Mouse (Mus musculus): ENCODE results near the gene Uso1. TPM values are rescaled to one million over a fixed set of nuclear protein-coding genes. Genes with fewer than 3 reads are reported as not detected.
"Not testable (repeated sequence)": the region's sequence is repeated elsewhere in the genome, so short reads cannot be mapped to it uniquely, and the experiment has no call there.

Gene Uso1
- polyA plus RNA-seq, 1 experiment from 2014 or later = 49.3 TPM

DNA sequence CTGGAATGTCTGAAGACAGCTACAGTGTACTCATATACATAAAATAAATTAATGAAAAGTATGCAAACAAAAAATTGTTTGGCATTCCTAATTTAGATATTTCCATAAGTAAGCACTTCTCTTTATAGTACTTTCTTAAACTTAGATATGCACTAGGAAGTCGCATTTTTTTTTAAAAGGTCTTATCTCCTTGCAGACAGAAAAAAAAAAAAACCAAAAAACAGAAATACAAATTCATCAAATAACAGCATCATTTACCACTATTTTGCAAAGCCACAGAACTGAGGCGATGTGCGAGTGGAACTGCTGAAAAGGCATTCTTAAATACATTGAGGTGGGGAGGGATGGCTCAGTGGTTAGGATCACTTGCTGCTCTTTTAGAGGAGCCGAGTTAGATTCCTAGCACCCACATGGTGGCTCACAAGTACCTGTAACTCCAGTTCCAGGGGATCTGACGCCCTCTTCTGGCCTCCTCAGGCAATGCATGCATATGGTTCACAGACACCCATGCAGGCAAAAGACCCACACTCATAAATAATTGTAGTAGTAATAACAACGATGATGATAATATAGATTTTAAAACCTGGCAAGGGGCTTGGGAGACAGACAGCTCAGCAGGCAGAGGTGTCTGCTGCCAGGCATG lies 7.6 kb upstream of the Uso1 start:
- H3K27me3 ChIP-seq (replicated peaks; ENCODE audit: control insufficient read depth, insufficient read depth, low read length) = no peaks in the 10 kb centered on the region
- H3K4me2 ChIP-seq (ENCODE audit: low read depth, low read length) = no peak overlapping the region
- H3K4me3 ChIP-seq (ENCODE audit: low read depth, low read length) = no peak overlapping the region
- peaks cover 7% of the 10 kb centered on the region; the same call in 1 of the 2 replicates for H3K36me3 ChIP-seq (ENCODE audit: control insufficient read depth, insufficient read depth, low read length)
- H3K27ac ChIP-seq (replicated peaks; ENCODE audit: low read depth, low read length) = no peak overlapping the region
- H3K9me3 ChIP-seq (ENCODE audit: control insufficient read depth, low read length) = no peaks in the 10 kb centered on the region
- H3K9ac ChIP-seq (ENCODE audit: low read depth, low read length) = no peak overlapping the region
- peaks cover 28% of the 10 kb centered on the region; the same call in 1 of the 2 replicates for H3K4me1 ChIP-seq (ENCODE audit: control insufficient read depth, insufficient read depth, low read length)
- WGBS = 85% methylated on average over 6 of the region's 6 CpGs
- DNase-seq (ENCODE audit: low spot score) (no peak), ATAC-seq (ENCODE audit: low read depth) (no peak)

DNA sequence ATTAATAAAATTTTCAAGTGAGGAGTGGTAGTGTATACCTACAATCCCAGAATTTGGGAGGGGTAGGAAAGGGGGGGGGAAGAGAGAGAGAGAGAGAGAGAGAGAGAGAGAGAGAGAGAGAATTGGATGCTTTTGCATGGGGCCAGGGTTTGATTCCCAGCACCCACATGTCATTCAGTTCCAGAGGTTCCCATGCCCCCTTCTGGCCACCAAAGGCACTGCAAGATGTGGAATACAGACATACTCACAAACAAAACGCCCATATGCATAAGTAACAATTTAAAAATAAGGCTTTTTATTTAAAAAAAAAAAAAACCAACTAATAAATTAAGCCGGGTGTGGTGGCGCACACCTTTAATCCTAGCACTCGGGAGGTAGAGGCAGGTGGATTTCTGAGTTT lies 5.6 kb upstream of the Uso1 start:
- Histone ChIP-seq H3K36me3 (ENCODE audit: control insufficient read depth, insufficient read depth, low read length) (peaks cover 7% of the 10 kb centered on the region; the same call in 1 of the 2 replicates), H3K9me3 (ENCODE audit: control insufficient read depth, low read length) (no peaks in the 10 kb centered on the region), H3K4me1 (ENCODE audit: control insufficient read depth, insufficient read depth, low read length) (peaks cover 27% of the 10 kb centered on the region), H3K4me2 (ENCODE audit: low read depth, low read length) (no peak overlapping the region), H3K9ac (ENCODE audit: low read depth, low read length) (no peak overlapping the region), H3K27me3 (replicated peaks; ENCODE audit: control insufficient read depth, insufficient read depth, low read length) (no peaks in the 10 kb centered on the region), H3K27ac (replicated peaks; ENCODE audit: low read depth, low read length) (no peak overlapping the region), H3K4me3 (ENCODE audit: low read depth, low read length) (no peak overlapping the region)
- ATAC-seq (ENCODE audit: low read depth) = no peak
- 91% methylated on average over 4 of the region's 4 CpGs for WGBS
- DNase-seq (ENCODE audit: low spot score) = no peak

DNA sequence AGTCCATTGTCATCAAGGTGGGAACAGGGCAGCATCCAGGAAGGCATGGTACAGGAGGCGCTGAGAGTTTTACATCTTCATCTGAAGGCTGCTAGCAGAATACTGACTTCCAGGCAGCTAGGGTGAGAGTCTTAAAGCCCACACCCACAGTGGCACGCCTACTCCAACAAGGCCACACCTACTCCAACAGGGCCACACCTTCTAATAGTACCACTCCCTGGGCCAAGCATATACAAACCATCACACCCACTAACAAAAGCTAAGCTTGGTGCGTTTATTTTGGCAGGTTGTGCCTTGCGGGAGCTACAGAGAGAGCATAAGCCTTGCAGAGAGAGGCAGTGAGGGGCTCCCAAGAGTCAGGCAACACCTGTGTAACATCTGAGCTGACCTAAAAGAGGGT lies 4.7 kb upstream of the Uso1 start:
- 67% methylated on average over 4 of the region's 4 CpGs for WGBS

DNA sequence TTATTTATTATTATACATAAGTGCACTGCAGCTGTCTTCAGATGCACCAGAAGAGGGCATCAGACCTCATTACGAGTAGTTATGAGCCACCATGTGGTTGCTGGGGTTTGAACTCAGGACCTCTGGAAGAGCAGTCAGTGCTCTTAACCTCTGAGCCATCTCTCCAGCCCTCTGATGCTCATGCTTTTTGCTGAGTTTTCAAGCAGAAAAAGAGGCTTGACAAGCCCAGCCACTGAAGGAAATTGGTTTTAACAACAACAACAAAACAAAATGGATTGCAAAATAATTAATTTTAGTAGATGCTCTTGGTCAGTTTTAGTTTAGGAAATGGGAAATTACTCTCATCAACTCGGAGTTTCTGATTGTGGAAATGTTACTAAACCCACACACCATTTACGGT lies 2.8 kb upstream of the Uso1 start:
- Histone ChIP-seq H3K4me1 (ENCODE audit: control insufficient read depth, insufficient read depth, low read length) (peaks cover 15% of the 10 kb centered on the region), H3K27ac (replicated peaks; ENCODE audit: low read depth, low read length) (no peak overlapping the region), H3K9ac (ENCODE audit: low read depth, low read length) (no peak overlapping the region), H3K4me2 (ENCODE audit: low read depth, low read length) (no peak overlapping the region), H3K9me3 (ENCODE audit: control insufficient read depth, low read length) (no peaks in the 10 kb centered on the region), H3K27me3 (replicated peaks; ENCODE audit: control insufficient read depth, insufficient read depth, low read length) (no peaks in the 10 kb centered on the region), H3K4me3 (ENCODE audit: low read depth, low read length) (no peak overlapping the region), H3K36me3 (ENCODE audit: control insufficient read depth, insufficient read depth, low read length) (peaks cover 7% of the 10 kb centered on the region; the same call in 1 of the 2 replicates)
- ATAC-seq (ENCODE audit: low read depth) (no peak), DNase-seq (ENCODE audit: low spot score) (no peak)
- 82% methylated on average over 3 of the region's 3 CpGs for WGBS

More for the DNA sequence above, 4.7 kb upstream of the Uso1 start:
- not testable (repeated sequence) for H3K4me2 ChIP-seq (ENCODE audit: low read depth, low read length); H3K9me3 ChIP-seq (ENCODE audit: control insufficient read depth, low read length); H3K36me3 ChIP-seq (ENCODE audit: control insufficient read depth, insufficient read depth, low read length); H3K27ac ChIP-seq (replicated peaks; ENCODE audit: low read depth, low read length); H3K9ac ChIP-seq (ENCODE audit: low read depth, low read length); H3K27me3 ChIP-seq (replicated peaks; ENCODE audit: control insufficient read depth, insufficient read depth, low read length); H3K4me3 ChIP-seq (ENCODE audit: low read depth, low read length); ATAC-seq (ENCODE audit: low read depth); DNase-seq (ENCODE audit: low spot score)
- H3K4me1 ChIP-seq (ENCODE audit: control insufficient read depth, insufficient read depth, low read length) = peaks cover 19% of the 10 kb centered on the region

DNA sequence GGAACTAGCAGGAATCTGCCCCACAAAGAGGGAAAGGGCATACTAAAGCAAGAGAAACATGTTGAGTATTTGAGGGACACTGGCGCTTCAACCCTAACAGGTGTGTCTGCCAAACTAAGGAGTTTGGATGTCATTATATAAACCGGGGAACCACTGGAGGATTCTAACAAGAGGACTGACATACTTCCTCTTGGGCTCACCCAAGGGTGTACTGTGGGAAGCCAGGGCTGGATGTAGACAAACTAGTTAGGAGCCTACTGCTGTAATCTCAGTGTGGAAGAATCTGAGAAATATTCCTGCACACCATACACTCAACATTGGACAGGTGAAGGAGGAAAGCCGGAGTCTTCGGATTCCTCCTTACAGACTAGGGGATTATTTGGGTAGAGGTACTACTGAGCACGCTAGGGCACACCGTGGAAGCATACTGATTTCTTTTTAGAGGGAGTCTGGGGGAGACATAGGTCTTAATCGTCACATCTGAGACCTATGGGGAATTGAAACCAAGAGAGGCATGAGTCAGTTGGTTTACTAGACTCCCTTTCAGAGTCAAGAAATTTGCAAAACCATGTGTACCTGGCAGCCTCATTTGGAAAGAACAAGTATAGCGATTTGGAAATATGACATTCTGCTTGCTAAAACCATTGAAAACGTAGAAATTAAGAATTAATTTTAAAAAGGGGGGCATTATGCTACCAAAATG lies 1.1 kb upstream of the Uso1 start:
- no peaks in the 10 kb centered on the region for H3K9me3 ChIP-seq (ENCODE audit: control insufficient read depth, low read length)
- H3K4me3 ChIP-seq (ENCODE audit: low read depth, low read length) = peak overlapping the region; percentile 93
- DNase-seq (ENCODE audit: low spot score) (no peak), ATAC-seq (ENCODE audit: low read depth) (no peak)
- H3K4me2 ChIP-seq (ENCODE audit: low read depth, low read length) = peak overlapping the region; percentile 71
- WGBS = 58% methylated on average over 9 of the region's 9 CpGs
- peaks cover 16% of the 10 kb centered on the region for H3K4me1 ChIP-seq (ENCODE audit: control insufficient read depth, insufficient read depth, low read length)
- H3K27ac ChIP-seq (replicated peaks; ENCODE audit: low read depth, low read length) = no peak overlapping the region
- peaks cover 2% of the 10 kb centered on the region; the same call in 1 of the 2 replicates for H3K36me3 ChIP-seq (ENCODE audit: control insufficient read depth, insufficient read depth, low read length)
- H3K9ac ChIP-seq (ENCODE audit: low read depth, low read length) = peak overlapping the region; percentile 60; the same call in 1 of the 2 replicates
- H3K27me3 ChIP-seq (replicated peaks; ENCODE audit: control insufficient read depth, insufficient read depth, low read length) = no peaks in the 10 kb centered on the region

GRCm38 (mm10) chr5:92138093-92138621 lies 419 bp downstream of the Uso1 start:
- 2% methylated on average over 19 of the region's 43 CpGs for WGBS
- Histone ChIP-seq H3K27ac (replicated peaks; ENCODE audit: low read depth, low read length) (peak overlapping the region; percentile 83), H3K4me2 (ENCODE audit: low read depth, low read length) (peak overlapping the region; percentile 71), H3K27me3 (replicated peaks; ENCODE audit: control insufficient read depth, insufficient read depth, low read length) (no peaks in the 10 kb centered on the region), H3K4me1 (ENCODE audit: control insufficient read depth, insufficient read depth, low read length) (peaks cover 19% of the 10 kb centered on the region), H3K9me3 (ENCODE audit: control insufficient read depth, low read length) (no peaks in the 10 kb centered on the region), H3K9ac (ENCODE audit: low read depth, low read length) (peak overlapping the region; percentile 92), H3K4me3 (ENCODE audit: low read depth, low read length) (peak overlapping the region; percentile 93), H3K36me3 (ENCODE audit: control insufficient read depth, insufficient read depth, low read length) (no peaks in the 10 kb centered on the region)
- ATAC-seq (ENCODE audit: low read depth) = peak; percentile 74
- DNase-seq (ENCODE audit: low spot score) = peak; percentile 53

DNA sequence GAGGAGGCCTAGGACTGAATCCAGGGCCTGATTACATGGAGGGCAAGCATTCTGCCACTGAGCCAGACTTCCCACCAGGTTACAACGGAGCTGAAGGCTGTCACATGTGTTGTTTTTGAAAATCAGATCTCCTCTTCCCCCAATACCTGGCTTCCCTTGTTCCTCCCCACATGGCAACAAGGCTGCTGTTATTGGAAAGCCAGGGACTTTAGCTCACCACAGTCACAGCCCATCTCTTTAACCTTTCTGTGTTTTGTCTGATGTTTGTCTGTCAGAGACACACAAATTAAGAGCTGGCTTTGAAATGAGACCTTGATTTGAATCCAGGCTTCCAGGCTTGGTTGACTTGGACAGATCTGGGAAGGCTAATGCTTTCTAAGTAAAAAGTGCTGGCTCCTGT lies 1.5 kb downstream of the Uso1 start:
- peaks cover 19% of the 10 kb centered on the region for H3K4me1 ChIP-seq (ENCODE audit: control insufficient read depth, insufficient read depth, low read length)
- H3K9ac ChIP-seq (ENCODE audit: low read depth, low read length) = peak overlapping the region; percentile 92
- H3K27ac ChIP-seq (replicated peaks; ENCODE audit: low read depth, low read length) = no peak overlapping the region
- no peaks in the 10 kb centered on the region for H3K27me3 ChIP-seq (replicated peaks; ENCODE audit: control insufficient read depth, insufficient read depth, low read length)
- DNase-seq (ENCODE audit: low spot score) (no peak), ATAC-seq (ENCODE audit: low read depth) (no peak)
- H3K4me3 ChIP-seq (ENCODE audit: low read depth, low read length) = peak overlapping the region; percentile 93
- H3K9me3 ChIP-seq (ENCODE audit: control insufficient read depth, low read length) = no peaks in the 10 kb centered on the region
- peak overlapping the region; percentile 71 for H3K4me2 ChIP-seq (ENCODE audit: low read depth, low read length)
- no peaks in the 10 kb centered on the region for H3K36me3 ChIP-seq (ENCODE audit: control insufficient read depth, insufficient read depth, low read length)
- 25% methylated on average over 1 of the region's 1 CpGs for WGBS

DNA sequence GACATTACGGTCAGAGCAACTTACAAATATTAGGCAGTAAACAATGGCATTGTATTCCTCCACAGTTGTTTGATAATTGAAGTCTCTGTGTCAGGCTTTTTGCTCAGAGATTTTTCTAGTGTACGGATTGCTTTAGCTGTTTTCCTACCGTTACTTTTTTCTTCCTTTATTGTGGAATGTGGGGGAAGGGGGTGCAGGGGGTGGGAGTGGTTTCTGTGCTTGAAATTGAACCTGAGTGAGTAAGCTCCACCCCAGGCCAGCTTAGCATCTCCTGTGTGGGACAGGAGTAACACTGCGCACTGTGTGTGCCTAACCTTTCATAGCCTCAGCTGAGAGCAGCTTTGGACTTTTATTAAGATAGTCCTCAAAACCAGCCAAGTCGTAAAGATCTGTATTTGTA lies 4.0 kb downstream of the Uso1 start:
- ATAC-seq (ENCODE audit: low read depth) (no peak), DNase-seq (ENCODE audit: low spot score) (no peak)
- WGBS = 67% methylated on average over 5 of the region's 5 CpGs
- Histone ChIP-seq H3K27me3 (replicated peaks; ENCODE audit: control insufficient read depth, insufficient read depth, low read length) (no peaks in the 10 kb centered on the region), H3K4me2 (ENCODE audit: low read depth, low read length) (no peak overlapping the region), H3K9me3 (ENCODE audit: control insufficient read depth, low read length) (no peaks in the 10 kb centered on the region), H3K9ac (ENCODE audit: low read depth, low read length) (peak overlapping the region; percentile 5; the same call in 1 of the 2 replicates), H3K27ac (replicated peaks; ENCODE audit: low read depth, low read length) (no peak overlapping the region), H3K4me1 (ENCODE audit: control insufficient read depth, insufficient read depth, low read length) (peaks cover 16% of the 10 kb centered on the region), H3K36me3 (ENCODE audit: control insufficient read depth, insufficient read depth, low read length) (0 out of 2 replicates have a peak, but pooled peaks cover 4% of the 10 kb centered on the region), H3K4me3 (ENCODE audit: low read depth, low read length) (no peak overlapping the region)
